Mouse (Mus musculus): ENCODE results near the gene Gm10644. TPM values are rescaled to one million over a fixed set of nuclear protein-coding genes. Genes with fewer than 3 reads are reported as not detected.
A peak's percentile ranks its signal among the peaks of the same experiment; 100 is the strongest.

Gm10644 gene
- total RNA-seq, 2 experiments from 2014 or later: 0.44 to 0.63 TPM

GRCm38 (mm10) chr8:83922727-83923126, 32.3 kb downstream of the Gm10644 start:
- Histone ChIP-seq H3K27ac (no peak overlapping the region), H3K4me3 (no peak overlapping the region)
- intact Hi-C loops (cut with DNase I): no loop called here
- DNase-seq (ENCODE audit: extremely low spot score in 1 of 2, low spot score in 2 of 2): no peak
- no peak for TF ChIP-seq CTCF (IDR thresholded peaks at IDR 0.05)

DNA sequence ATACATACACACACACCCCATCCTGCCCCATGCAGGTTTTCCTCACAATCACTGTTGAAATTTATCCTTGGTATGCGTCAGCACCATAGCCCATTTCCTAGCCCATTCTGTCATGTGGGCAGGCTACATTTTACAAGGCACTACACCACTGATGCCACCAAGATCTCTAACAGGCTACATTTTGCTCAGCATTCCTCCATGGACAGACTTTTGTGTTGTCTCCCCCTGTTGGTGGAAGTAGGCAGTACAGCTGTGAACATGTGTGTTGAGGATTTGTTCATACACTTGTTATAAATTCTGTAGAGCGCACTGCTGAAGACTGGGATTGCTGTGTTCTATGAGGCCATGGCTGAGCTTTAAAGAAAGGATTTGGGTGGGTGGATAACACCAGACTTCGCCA, 33.4 kb downstream of the Gm10644 start:
- intact Hi-C loops (cut with DNase I): loop anchor here (1.0 kb wide), 2 partner anchors 21 to 138 kb away; partner anchors contain the start of gene Adgrl1
- peak; percentile 94 for TF ChIP-seq CTCF (IDR thresholded peaks at IDR 0.05)

GRCm38 (mm10) chr8:83917566-83917965, 37.4 kb downstream of the Gm10644 start:
- intact Hi-C loops (cut with DNase I): no loop called here
- no peak overlapping the region for H3K4me3 ChIP-seq
- no peak for TF ChIP-seq CTCF (IDR thresholded peaks at IDR 0.05)
- no peak overlapping the region; the same call in 1 of the 2 replicates for H3K27ac ChIP-seq
- no peak for DNase-seq (ENCODE audit: extremely low spot score in 1 of 2, low spot score in 2 of 2)

More for the DNA sequence above, 33.4 kb downstream of the Gm10644 start:
- no peak overlapping the region for H3K4me3 ChIP-seq
- peak; percentile 76 to 86 for DNase-seq (ENCODE audit: extremely low spot score in 1 of 2, low spot score in 2 of 2)
- H3K27ac ChIP-seq: no peak overlapping the region; the same call in 1 of the 2 replicates

GRCm38 (mm10) chr8:83916015-83916414, 39.0 kb downstream of the Gm10644 start:
- Histone ChIP-seq H3K27ac (peak overlapping the region; percentile 86), H3K4me3 (peak overlapping the region; percentile 41)
- peak; percentile 61 to 70 for DNase-seq (ENCODE audit: extremely low spot score in 1 of 2, low spot score in 2 of 2)
- TF ChIP-seq CTCF (IDR thresholded peaks at IDR 0.05): no peak
- intact Hi-C loops (cut with DNase I): loop anchor here (1.0 kb wide), 1 partner anchor 17 kb away; no protein-coding TSS in a partner anchor

DNA sequence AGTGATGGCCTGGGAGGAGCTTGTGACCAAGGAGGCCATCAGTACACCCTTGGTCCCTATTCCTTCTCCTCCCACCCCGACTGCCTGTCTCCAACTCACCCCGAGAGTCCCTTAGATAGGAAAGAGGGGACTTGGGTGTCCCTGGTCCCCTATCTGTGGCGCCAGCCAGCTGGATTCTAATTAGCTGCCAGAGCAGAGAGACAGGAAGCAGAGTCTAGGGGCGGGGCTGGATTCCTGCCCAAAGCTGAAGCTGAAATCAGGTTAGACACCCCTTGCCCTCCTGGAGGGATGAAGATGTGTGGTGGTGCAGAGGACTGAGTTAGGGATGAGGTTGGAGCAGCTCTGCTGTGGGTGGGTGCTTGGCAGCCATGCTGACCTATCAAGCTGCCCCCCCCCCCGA, 40.1 kb downstream of the Gm10644 start:
- no peak for DNase-seq (ENCODE audit: extremely low spot score in 1 of 2, low spot score in 2 of 2)
- intact Hi-C loops (cut with DNase I): no loop called here
- peak overlapping the region; percentile 86 for H3K27ac ChIP-seq

GRCm38 (mm10) chr8:83914232-83914631, 40.8 kb downstream of the Gm10644 start:
- DNase-seq (ENCODE audit: extremely low spot score in 1 of 2, low spot score in 2 of 2): no peak
- intact Hi-C loops (cut with DNase I): no loop called here
- Histone ChIP-seq H3K27ac (no peak overlapping the region), H3K4me3 (no peak overlapping the region)
- TF ChIP-seq CTCF (IDR thresholded peaks at IDR 0.05): no peak

More for the DNA sequence above, 40.1 kb downstream of the Gm10644 start:
- no peak for TF ChIP-seq CTCF (IDR thresholded peaks at IDR 0.05)
- H3K4me3 ChIP-seq: no peak overlapping the region

DNA sequence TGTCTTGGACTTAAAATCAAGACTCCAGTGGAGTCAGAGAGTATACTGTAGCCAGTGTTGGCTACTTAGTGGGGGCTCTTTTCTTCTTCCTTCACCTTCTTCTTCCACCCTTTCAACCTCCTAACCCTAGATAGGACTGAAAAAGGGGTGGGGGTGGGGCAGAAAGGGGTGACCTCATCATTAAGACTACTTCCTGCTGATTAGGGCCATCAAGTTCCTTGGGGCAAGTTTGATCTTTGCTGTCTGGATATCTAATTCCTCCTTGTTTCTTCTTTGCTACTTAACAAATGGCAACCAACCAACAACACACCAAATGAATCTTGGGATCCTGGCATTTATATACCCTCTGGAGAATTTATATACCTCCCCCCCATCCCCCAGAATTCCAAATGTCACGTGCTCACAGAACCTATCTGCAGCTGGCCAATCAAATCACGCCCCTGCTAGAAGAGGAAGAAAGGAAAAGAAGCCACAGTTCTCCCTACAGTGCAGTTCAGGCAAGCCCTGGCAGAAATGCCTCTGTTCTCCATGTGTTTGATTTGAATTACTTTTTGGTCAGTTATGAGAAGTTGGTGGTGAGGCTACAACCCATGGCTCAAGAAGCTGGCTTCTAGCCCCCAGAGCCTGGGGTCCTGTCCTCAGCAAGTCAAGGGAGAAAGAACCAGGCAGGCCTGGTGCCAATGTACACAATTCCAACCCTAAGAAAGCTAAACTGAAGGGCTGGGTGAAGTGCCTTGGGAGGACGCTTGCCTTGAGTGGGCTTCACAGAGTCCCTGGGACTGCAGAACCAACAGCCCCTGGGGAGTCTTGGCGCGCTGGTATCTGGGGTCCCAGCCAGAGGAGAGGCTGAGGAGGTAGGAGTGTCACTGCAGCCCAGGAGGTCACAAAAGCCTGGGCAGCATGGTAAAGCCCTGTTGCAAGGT, 42.9 kb downstream of the Gm10644 start:
- no peak for TF ChIP-seq CTCF (IDR thresholded peaks at IDR 0.05)
- no peak for DNase-seq (ENCODE audit: extremely low spot score in 1 of 2, low spot score in 2 of 2)
- no peak overlapping the region for H3K4me3 ChIP-seq
- H3K27ac ChIP-seq: no peak overlapping the region
- intact Hi-C loops (cut with DNase I): no loop called here

- intact Hi-C loops (cut with DNase I): no loop called here
- peak in 1 of 2 experiments; percentile 48 for DNase-seq (ENCODE audit: extremely low spot score in 1 of 2, low spot score in 2 of 2)
- no peak for TF ChIP-seq CTCF (IDR thresholded peaks at IDR 0.05)
- Histone ChIP-seq H3K27ac (peak overlapping the region; percentile 63), H3K4me3 (0 out of 2 replicates have a peak overlapping the region, but pooled peaks have one; percentile 7)
These were observed 45.7 kb downstream of the Gm10644 start for GRCm38 (mm10) chr8:83909311-83909710.

GRCm38 (mm10) chr8:83908583-83908982, 46.4 kb downstream of the Gm10644 start:
- TF ChIP-seq CTCF (IDR thresholded peaks at IDR 0.05): no peak
- intact Hi-C loops (cut with DNase I): no loop called here
- H3K27ac ChIP-seq: peak overlapping the region; percentile 63
- DNase-seq (ENCODE audit: extremely low spot score in 1 of 2, low spot score in 2 of 2): no peak
- 0 out of 2 replicates have a peak overlapping the region, but pooled peaks have one; percentile 7 for H3K4me3 ChIP-seq

GRCm38 (mm10) chr8:83902961-83903666, 51.9 kb downstream of the Gm10644 start:
- DNase-seq (ENCODE audit: extremely low spot score in 1 of 2, low spot score in 2 of 2): no peak
- Histone ChIP-seq H3K27ac (no peak overlapping the region), H3K4me3 (peak overlapping the region; percentile 94)
- peak; percentile 30 for TF ChIP-seq CTCF (IDR thresholded peaks at IDR 0.05)
- intact Hi-C loops (cut with DNase I): no loop called here

GRCm38 (mm10) chr8:83901566-83902485, 53.2 kb downstream of the Gm10644 start:
- Histone ChIP-seq H3K27ac (peak overlapping the region; percentile 61), H3K4me3 (peak overlapping the region; percentile 94)
- TF ChIP-seq CTCF (IDR thresholded peaks at IDR 0.05): no peak
- DNase-seq (ENCODE audit: extremely low spot score in 1 of 2, low spot score in 2 of 2): peak in 1 of 2 experiments; percentile 31
- intact Hi-C loops (cut with DNase I): no loop called here
